Mouse (Mus musculus): ENCODE results near the gene Zfp593. TPM values are rescaled to one million over a fixed set of nuclear protein-coding genes. Genes with fewer than 3 reads are reported as not detected.

Gene Zfp593
- polyA plus RNA-seq, 1 experiment: 20.4 TPM

GRCm38 (mm10) chr4:134253722-134254324, 8.4 kb upstream of the Zfp593 start, which contains the start of gene Grrp1:
Gene Grrp1, minus strand, starts transcription at chr4:134254106.
- Histone ChIP-seq H3K4me3 (ENCODE audit: insufficient read depth, poor library complexity, severe bottlenecking) (no peak within 1 kb of the TSS), H3K27me3 (ENCODE audit: control insufficient read depth, insufficient read depth, insufficient read length) (peaks cover 56% of the 10 kb centered on the region), H3ac (ENCODE audit: control insufficient read depth, insufficient read length, low read depth) (no peak within 1 kb of the TSS), H3K79me3 (ENCODE audit: low read depth) (no peaks in the 10 kb centered on the region), H3K36me3 (ENCODE audit: control insufficient read depth, insufficient read depth) (no peaks in the 10 kb centered on the region), H3K79me2 (ENCODE audit: control insufficient read depth, insufficient read depth) (no peaks in the 10 kb centered on the region)
- TF ChIP-seq MAX (IDR thresholded peaks at IDR 0.05): no peak
- no peak for TF ChIP-seq USF1 (IDR thresholded peaks at IDR 0.05; ENCODE audit: low read depth)
- TF ChIP-seq MYOD1 (IDR thresholded peaks at IDR 0.05; ENCODE audit: control insufficient read depth, insufficient read length, low read depth): no peak
- TF ChIP-seq CTCF (IDR thresholded peaks at IDR 0.05; ENCODE audit: control insufficient read depth, insufficient read depth, insufficient read length): no peak
- TF ChIP-seq FOSL1 (IDR thresholded peaks at IDR 0.05; ENCODE audit: insufficient read depth, low read length, poor library complexity, severe bottlenecking): no peak
- TF ChIP-seq MYOG (IDR thresholded peaks at IDR 0.05; ENCODE audit: control insufficient read depth, extremely low read depth, insufficient read length): no peak
- TF ChIP-seq CEBPB (IDR thresholded peaks at IDR 0.05; ENCODE audit: low read depth): no peak

GRCm38 (mm10) chr4:134252911-134253721, 7.7 kb upstream of the Zfp593 start:
- Histone ChIP-seq H3K79me3 (ENCODE audit: low read depth) (no peaks in the 10 kb centered on the region), H3K27me3 (ENCODE audit: control insufficient read depth, insufficient read depth, insufficient read length) (peaks cover 63% of the 10 kb centered on the region)

GRCm38 (mm10) chr4:134252131-134252910, 6.9 kb upstream of the Zfp593 start:
- TF ChIP-seq CEBPB (IDR thresholded peaks at IDR 0.05; ENCODE audit: low read depth) (no peak), MYOD1 (IDR thresholded peaks at IDR 0.05; ENCODE audit: control insufficient read depth, insufficient read length, low read depth) (no peak), MYOG (IDR thresholded peaks at IDR 0.05; ENCODE audit: control insufficient read depth, extremely low read depth, insufficient read length) (no peak), MAX (IDR thresholded peaks at IDR 0.05) (no peak), FOSL1 (IDR thresholded peaks at IDR 0.05; ENCODE audit: insufficient read depth, low read length, poor library complexity, severe bottlenecking) (no peak), USF1 (IDR thresholded peaks at IDR 0.05; ENCODE audit: low read depth) (no peak)
- Histone ChIP-seq H3ac (ENCODE audit: control insufficient read depth, insufficient read length, low read depth) (no peak overlapping the region), H3K36me3 (ENCODE audit: control insufficient read depth, insufficient read depth) (no peaks in the 10 kb centered on the region), H3K79me2 (ENCODE audit: control insufficient read depth, insufficient read depth) (no peaks in the 10 kb centered on the region), H3K79me3 (ENCODE audit: low read depth) (no peaks in the 10 kb centered on the region), H3K27me3 (ENCODE audit: control insufficient read depth, insufficient read depth, insufficient read length) (peaks cover 71% of the 10 kb centered on the region), H3K4me3 (ENCODE audit: insufficient read depth, poor library complexity, severe bottlenecking) (no peak overlapping the region)

More at GRCm38 (mm10) chr4:134252911-134253721, 7.7 kb upstream of the Zfp593 start:
- H3ac ChIP-seq (ENCODE audit: control insufficient read depth, insufficient read length, low read depth): no peak overlapping the region
- H3K4me3 ChIP-seq (ENCODE audit: insufficient read depth, poor library complexity, severe bottlenecking): no peak overlapping the region
- no peaks in the 10 kb centered on the region for H3K36me3 ChIP-seq (ENCODE audit: control insufficient read depth, insufficient read depth)
- no peaks in the 10 kb centered on the region for H3K79me2 ChIP-seq (ENCODE audit: control insufficient read depth, insufficient read depth)
- TF ChIP-seq MAX (IDR thresholded peaks at IDR 0.05) (no peak), MYOD1 (IDR thresholded peaks at IDR 0.05; ENCODE audit: control insufficient read depth, insufficient read length, low read depth) (no peak), FOSL1 (IDR thresholded peaks at IDR 0.05; ENCODE audit: insufficient read depth, low read length, poor library complexity, severe bottlenecking) (no peak), CEBPB (IDR thresholded peaks at IDR 0.05; ENCODE audit: low read depth) (no peak), CTCF (IDR thresholded peaks at IDR 0.05; ENCODE audit: control insufficient read depth, insufficient read depth, insufficient read length) (no peak), USF1 (IDR thresholded peaks at IDR 0.05; ENCODE audit: low read depth) (no peak), MYOG (IDR thresholded peaks at IDR 0.05; ENCODE audit: control insufficient read depth, extremely low read depth, insufficient read length) (no peak)

- H3K36me3 ChIP-seq (ENCODE audit: control insufficient read depth, insufficient read depth): no peaks in the 10 kb centered on the region
- peaks cover 74% of the 10 kb centered on the region for H3K27me3 ChIP-seq (ENCODE audit: control insufficient read depth, insufficient read depth, insufficient read length)
- TF ChIP-seq FOSL1 (IDR thresholded peaks at IDR 0.05; ENCODE audit: insufficient read depth, low read length, poor library complexity, severe bottlenecking) (no peak), MYOD1 (IDR thresholded peaks at IDR 0.05; ENCODE audit: control insufficient read depth, insufficient read length, low read depth) (no peak), MAX (IDR thresholded peaks at IDR 0.05) (no peak), USF1 (IDR thresholded peaks at IDR 0.05; ENCODE audit: low read depth) (no peak), CTCF (IDR thresholded peaks at IDR 0.05; ENCODE audit: control insufficient read depth, insufficient read depth, insufficient read length) (no peak), CEBPB (IDR thresholded peaks at IDR 0.05; ENCODE audit: low read depth) (no peak), MYOG (IDR thresholded peaks at IDR 0.05; ENCODE audit: control insufficient read depth, extremely low read depth, insufficient read length) (no peak)
- no peaks in the 10 kb centered on the region for H3K79me3 ChIP-seq (ENCODE audit: low read depth)
- no peak overlapping the region for H3K4me3 ChIP-seq (ENCODE audit: insufficient read depth, poor library complexity, severe bottlenecking)
- no peak overlapping the region for H3ac ChIP-seq (ENCODE audit: control insufficient read depth, insufficient read length, low read depth)
- no peaks in the 10 kb centered on the region for H3K79me2 ChIP-seq (ENCODE audit: control insufficient read depth, insufficient read depth)
These were observed 6.1 kb upstream of the Zfp593 start for GRCm38 (mm10) chr4:134251241-134252130.

Measured in C2C12 (cell line).